Mouse (Mus musculus): ENCODE data around the gene Iars2.

DNA sequence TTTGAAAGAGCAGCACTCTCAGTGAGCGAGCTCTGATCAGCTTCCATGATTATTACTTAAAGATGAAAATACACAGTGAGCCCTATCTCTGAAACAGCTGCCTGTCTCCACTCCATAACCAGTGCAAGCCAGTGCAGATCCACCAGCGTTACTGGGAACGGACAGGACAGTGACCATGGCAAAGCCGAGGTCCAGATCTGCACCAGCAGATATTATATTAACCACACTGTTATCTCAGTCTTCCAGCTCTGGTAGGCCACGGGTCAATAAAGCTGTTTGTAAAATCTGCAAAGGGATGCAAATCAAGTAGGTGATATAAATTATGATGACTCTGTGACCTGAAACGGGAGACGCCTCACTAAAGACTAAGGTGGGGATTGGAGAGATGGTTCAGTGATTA is 21.6 kb downstream of the Iars2 start:
- TF ChIP-seq CTCF (IDR thresholded peaks at IDR 0.05; ENCODE audit: low read depth, low read length): no peak
- no peak for TF ChIP-seq POLR2A (IDR thresholded peaks at IDR 0.05; ENCODE audit: borderline replicate concordance, low read depth, low read length)
